Mouse (Mus musculus): ENCODE results near the gene Tbpl1.

The Tbpl1 gene

DNA sequence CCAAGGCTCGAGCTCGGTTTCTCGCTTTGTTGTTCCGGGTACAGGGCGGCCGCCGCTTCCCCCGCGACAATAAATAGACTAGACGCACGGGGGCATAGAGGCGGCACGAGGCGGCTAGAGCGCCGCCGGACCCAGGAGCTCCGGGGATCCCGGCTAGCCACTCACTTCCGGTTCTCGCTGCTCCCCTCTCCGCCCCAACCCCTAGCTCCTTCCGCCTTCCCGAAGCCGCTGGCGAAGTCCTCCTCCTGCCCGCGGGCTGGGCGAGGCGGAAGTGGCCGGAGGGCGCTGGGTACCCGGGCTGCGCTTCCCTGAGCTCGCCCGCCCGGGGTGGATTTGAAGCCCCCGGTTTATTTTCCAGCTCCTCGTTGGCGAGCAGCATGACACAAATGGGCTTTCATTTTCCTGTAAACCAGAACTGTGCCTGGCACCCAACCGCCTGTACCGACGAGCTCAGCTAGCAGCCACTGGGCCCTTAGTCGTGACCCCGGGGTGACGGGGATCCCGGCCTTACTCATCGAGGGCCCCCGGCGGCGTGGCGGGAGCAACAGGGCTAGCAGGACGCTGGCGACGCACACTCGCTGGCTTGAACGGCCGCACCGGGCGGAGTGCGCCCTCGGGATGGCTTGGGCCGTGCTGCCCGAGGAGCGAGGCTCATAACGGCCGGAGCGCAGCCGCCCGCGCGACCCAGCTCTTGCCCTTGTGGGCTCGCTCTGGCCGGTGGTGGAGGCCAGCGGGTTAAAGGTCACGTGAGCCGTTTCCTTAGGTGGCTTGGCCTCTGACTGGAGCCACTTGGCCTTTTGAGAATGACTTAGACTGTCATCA lies at the start of gene Tbpl1:
Tbpl1 (minus strand) TSS at position 667 of the 822 bp plus-strand sequence.
- DNase-seq, result peak; percentile 93

- no peak for DNase-seq
These were observed 49.7 kb upstream of the Tbpl1 start for GRCm38 (mm10) chr10:22781466-22781865.

DNA sequence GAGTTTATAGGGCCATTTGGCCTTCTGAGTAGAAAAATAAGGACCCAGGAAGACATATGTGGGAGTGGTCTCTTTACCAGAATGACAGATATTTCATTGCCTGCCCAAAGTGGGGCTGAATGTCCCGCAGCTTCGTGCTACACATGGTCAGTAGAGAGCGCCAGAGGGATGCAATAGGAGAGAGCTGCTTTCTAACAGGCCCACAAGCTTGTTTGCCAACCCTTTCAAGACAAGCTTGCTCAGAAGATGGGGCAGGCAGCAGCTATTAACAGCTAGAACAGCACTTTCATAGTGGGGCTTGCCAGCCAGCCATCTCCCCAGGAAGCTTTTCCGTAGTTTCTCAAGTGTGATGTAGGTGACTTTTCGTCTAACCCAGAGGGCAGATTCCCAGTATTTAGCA lies 46.2 kb upstream of the Tbpl1 start:
- DNase-seq, result no peak

DNA sequence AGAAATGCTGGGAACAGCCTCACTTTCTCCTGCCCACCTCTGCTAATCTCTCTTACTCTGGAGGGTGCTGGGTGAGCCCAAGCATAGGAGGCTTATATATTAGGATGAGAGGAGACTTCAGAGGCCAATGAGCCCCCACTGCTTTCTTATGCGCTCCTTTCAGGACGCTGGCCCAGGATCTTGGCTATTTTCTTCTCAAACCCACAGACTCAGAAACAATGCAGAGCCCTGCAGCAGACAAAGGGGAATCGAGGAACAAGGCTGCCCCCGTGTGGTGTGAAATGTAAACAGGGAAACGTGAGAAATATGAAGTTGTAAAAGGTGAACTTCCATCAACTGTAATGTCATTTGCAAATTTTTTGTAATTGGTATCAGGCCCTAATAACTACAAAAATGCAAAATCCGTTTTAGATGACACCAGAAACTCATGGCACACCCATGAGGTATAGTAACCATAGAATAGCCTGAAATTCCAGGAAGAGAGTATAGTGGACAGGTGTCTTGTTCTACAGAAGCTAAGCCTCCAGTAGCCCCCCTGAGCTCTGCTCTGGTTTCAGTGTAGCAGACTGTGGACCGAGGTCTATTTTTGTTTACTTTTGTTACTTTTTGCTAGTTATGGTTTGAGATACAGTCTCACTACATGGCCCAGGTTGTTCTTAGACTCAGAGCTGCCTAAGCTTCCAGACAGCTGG lies 44.4 kb upstream of the Tbpl1 start:
- DNase-seq, result peak; percentile 53

DNA sequence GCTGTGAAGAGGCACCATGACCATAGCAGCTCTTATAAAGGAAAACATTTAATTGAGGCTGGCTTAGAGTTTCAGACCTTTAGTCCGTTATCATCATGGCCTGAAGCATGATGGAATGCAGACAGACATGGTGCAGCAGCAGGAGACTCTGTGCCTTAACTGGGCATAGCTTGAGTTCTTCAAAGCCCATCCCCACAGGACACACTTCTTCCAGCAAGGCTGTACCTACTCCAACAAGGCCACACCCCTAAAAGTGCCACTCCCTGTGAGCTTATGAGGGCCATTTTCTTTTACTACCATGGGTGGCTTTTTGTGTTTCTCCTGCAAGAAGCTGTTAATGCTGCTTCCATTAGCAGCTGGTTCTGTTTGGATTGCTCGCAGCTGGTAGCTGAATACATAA lies 43.7 kb upstream of the Tbpl1 start:
- DNase-seq, result no peak

- DNase-seq, result no peak
These were observed 42.9 kb upstream of the Tbpl1 start for GRCm38 (mm10) chr10:22774626-22775025.

DNA sequence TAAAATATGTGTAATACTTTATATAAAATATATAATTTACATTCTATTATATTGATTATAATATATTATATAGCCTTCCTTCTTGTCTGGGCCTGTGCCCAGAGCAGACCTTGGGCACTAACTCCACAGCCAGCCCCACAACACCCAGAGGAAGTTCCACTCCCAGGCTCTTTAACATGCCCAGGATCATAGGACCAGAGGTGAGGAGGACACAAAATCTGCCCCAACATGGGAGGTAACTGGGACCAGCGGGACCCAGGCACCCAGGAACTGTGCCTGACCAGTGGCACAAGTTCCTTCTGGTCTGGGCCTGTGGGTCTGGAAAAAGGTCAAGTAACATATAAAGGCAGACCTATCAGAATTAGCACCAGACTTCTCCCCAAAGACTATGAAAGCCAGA lies 22.5 kb upstream of the Tbpl1 start:
- no peak for DNase-seq

DNA sequence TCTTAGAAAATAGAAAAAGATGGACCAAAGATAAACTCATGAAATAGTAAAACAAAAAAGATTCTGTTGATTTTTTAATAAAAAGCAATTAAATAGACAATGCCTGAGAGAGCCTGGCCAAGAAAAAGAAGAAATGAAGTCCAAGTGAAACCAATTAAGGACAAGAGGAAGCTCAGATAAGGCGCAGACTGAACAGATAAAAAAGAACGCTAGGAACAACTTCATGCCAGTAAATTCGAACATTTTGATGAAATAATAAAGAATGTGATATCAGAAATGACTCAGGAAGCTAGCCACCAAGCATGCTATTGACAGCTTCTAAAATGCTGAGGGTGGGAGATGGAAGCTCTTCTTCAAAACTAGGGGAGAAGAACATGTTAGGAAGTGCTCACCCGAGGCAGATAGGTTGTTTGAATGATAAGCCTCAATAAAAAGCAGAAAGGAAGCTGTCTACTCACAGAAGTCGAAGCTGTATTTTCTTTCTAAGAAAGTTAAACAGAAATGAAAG lies 19.5 kb upstream of the Tbpl1 start:
- DNase-seq, result no peak

- DNase-seq, result peak; percentile 85
These were observed 14.9 kb upstream of the Tbpl1 start for GRCm38 (mm10) chr10:22746334-22747322.

GRCm38 (mm10) chr10:22745922-22746321 lies 14.2 kb upstream of the Tbpl1 start:
- DNase-seq, result no peak

- no peak for DNase-seq
These were observed 443 bp upstream of the Tbpl1 start for GRCm38 (mm10) chr10:22732181-22732580.

- no peak for DNase-seq
These were observed 806 bp downstream of the Tbpl1 start for GRCm38 (mm10) chr10:22730992-22731271.

GRCm38 (mm10) chr10:22730266-22730991 lies 1.3 kb downstream of the Tbpl1 start:
- no peak for DNase-seq

DNA sequence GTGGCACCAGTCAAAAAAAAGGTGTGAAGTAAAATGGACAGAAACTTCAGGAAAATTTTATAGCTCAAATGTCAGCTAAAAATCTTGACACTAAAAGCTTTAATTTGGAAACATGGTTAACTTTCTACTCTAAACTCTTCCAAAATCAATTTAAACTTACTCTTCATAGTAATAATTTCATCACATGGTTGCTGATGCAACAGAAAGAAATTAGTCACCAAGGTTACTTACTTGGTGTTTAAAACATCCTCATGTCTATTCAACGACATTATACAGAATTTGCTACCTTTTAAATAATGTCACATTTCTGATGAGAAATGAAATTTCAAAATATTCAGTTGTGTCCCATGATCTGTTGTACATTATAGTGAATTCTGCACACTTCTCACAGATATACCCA lies 3.5 kb downstream of the Tbpl1 start:
- no peak for DNase-seq

GRCm38 (mm10) chr10:22726295-22726694 lies 5.4 kb downstream of the Tbpl1 start:
- no peak for DNase-seq

DNA sequence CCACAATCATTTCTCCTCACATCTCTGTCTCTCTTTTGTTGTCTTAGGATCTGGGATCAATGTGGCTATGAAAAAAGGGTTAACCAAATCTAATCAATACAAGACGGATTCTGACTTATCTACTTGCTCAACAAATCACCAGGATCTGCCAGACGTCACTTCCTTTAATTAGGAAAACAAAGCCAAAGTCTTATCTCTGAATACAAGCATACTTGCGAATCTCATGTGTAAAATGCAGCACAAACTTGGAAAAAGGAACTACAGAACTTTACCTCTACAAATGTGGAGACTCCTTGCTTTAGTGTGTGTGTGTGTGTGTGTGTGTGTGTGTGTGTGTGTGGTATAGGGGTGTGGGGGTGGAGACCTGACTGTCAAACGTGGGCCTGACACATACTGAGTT lies 6.6 kb downstream of the Tbpl1 start:
- no peak for DNase-seq

DNA sequence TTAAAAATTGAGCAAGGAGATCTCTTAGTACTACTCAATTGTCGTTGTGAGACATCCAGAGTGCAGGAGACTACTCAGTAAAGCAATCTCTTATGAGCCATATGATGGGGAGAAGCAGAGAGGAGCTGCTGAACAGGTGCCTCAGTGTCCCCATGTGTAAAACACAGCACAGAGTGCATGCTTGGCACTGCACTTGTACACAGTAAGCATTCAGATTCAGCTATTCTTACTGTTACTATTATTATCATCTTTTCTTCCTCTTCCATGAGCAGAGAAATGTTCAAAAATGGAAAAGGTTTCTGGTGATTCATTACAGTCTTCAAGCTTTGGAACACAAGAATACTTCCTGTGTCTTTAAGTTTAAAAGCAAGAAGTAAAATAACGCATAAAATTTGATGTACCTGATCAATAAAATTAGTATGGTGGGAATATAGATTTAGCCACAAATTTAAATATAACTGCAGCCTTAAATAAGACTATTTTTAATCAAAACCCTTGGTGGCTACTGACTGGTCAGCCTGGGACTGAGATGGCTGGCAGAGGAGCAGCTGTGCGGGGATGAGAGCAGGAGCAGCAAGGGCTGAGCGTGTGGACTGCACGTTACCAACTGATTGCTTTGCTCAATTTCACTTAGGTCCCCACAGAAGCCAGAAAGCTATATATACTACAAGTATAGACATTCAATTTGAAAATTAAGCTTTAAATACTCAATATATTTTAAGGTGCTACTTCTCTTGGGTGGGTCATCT lies 10.8 kb downstream of the Tbpl1 start:
- no peak for DNase-seq

- peak; percentile 50 for DNase-seq
These were observed 13.3 kb downstream of the Tbpl1 start for GRCm38 (mm10) chr10:22718475-22718874.

DNA sequence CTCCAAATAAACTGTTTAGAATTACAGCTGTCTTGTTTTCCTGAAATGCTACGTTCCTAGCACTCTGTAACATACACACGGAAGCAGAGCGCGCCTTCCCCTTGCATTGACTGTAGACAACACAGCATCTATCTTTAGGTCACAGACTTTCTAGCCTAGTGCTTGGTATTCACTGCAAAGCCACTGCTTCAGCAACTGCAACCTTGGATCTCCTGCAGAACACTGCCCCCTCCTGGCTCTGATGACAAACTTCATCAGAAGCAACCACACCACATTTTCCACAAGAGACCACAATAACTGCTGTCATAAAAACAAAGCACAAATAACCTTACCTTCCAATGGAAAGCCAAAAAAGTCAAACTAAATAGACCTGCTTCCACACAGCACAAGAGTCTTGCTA lies 17.2 kb downstream of the Tbpl1 start:
- DNase-seq, result peak; percentile 56

DNA sequence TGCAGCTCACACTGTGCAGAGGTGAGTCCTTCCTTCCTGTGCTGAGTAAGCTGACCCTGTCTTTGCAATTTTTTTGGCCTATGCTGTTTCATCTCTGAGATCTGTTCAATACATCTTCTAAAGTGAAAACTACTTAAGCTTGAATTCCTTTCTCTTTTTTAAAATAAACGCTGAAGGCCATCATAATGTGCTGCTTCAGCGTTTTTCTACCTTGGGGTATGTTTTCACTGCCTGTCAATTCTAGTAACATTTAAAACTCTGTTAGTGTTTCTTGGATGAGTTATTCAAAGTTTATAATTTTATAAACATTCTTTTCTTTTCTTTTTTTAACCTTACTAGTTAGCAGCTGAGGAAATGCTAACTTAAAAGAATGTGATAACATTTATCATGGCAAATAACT lies 18.8 kb downstream of the Tbpl1 start:
- DNase-seq, result no peak

GRCm38 (mm10) chr10:22710173-22710777 lies 21.5 kb downstream of the Tbpl1 start:
- DNase-seq, result no peak
